Mouse (Mus musculus) CH12.LX (cell line): ENCODE measurements around the gene Kcnd3. TPM values are rescaled to one million over a fixed set of nuclear protein-coding genes. Genes with fewer than 3 reads are reported as not detected.
"Not testable (repeated sequence)": the region's sequence is repeated elsewhere in the genome, so short reads cannot be mapped to it uniquely, and the experiment has no call there.

Source experiments
- DNase-seq: peaks from one replicate; pipeline ENCODE4 v3.0.0-alpha.2; 2013; ENCODE audit errors: extremely low read depth
- H3K27ac ChIP-seq: 2 replicates; pipeline ENCODE4 v1.5.1; 2012; ENCODE audit warnings: low read depth, mild to moderate bottlenecking, control low read depth, moderate library complexity; ENCODE audit not compliant: insufficient read depth
- H3K27me3 ChIP-seq: replicated peaks from 2 replicates; pipeline ENCODE3; 2012; ENCODE audit warnings: inconsistent platforms
- H3K36me3 ChIP-seq, 2 experiments: replicated peaks in 1 of 2; 2 replicates each; pipeline versions ENCODE3 to v1.6.1; 2012; ENCODE audit warnings: inconsistent platforms in 1 of 2, low read length in 1 of 2, mild to moderate bottlenecking in 1 of 2, mixed read lengths in 1 of 2, moderate library complexity in 1 of 2; ENCODE audit not compliant: control insufficient read depth in 1 of 2, insufficient read depth in 1 of 2
- H3K4me1 ChIP-seq, 2 experiments: 2 replicates each; pipeline ENCODE4 v1.6.1; 2012; ENCODE audit warnings: inconsistent platforms in 1 of 2, moderate library complexity in 1 of 2; ENCODE audit not compliant: insufficient read depth in 2 of 2, control insufficient read depth in 1 of 2
- H3K4me2 ChIP-seq: 2 replicates; pipeline ENCODE4 v1.6.1; 2012; ENCODE audit warnings: low read depth, mild to moderate bottlenecking, control low read depth; ENCODE audit not compliant: poor library complexity, insufficient read depth, severe bottlenecking
- H3K4me3 ChIP-seq, 3 experiments: fragments of 150-350 bp in 1 of 3; sonication (generic) in 1 of 3; replicated peaks in 1 of 3; 2 replicates each; pipeline versions ENCODE3 to v1.5.1; 2011 to 2012; ENCODE audit warnings: low read depth in 2 of 3, low read length in 2 of 3, mild to moderate bottlenecking in 2 of 3, moderate library complexity in 2 of 3, control low read depth in 1 of 3, improper control_type of control experiment in 1 of 3, inconsistent platforms in 1 of 3, mixed read lengths in 1 of 3; ENCODE audit not compliant: poor library complexity in 1 of 3
- H3K79me2 ChIP-seq: replicated peaks from 2 replicates; pipeline ENCODE4 v1.6.1; 2012; ENCODE audit warnings: mild to moderate bottlenecking, moderate library complexity; ENCODE audit not compliant: control insufficient read depth, poor library complexity, insufficient read depth, severe bottlenecking; ENCODE audit errors: extremely low read depth
- H3K9ac ChIP-seq: 2 replicates; pipeline ENCODE4 v1.6.1; 2012; ENCODE audit warnings: low read depth, mild to moderate bottlenecking, control low read depth, moderate library complexity; ENCODE audit not compliant: insufficient read depth
- H3K9me3 ChIP-seq: replicated peaks from 2 replicates; pipeline ENCODE3; 2012; ENCODE audit warnings: low read length, inconsistent platforms, mixed read lengths
- BHLHE40 ChIP-seq: IDR thresholded peaks from 2 replicates; pipeline ENCODE4 v1.6.1; 2011; ENCODE audit warnings: mild to moderate bottlenecking, low read depth, low read length, improper control_type of control experiment
- CHD1 ChIP-seq: IDR thresholded peaks from 2 replicates; pipeline ENCODE4 v1.6.1; 2012; ENCODE audit warnings: low read depth, low read length, improper control_type of control experiment, inconsistent platforms
- CHD2 ChIP-seq: IDR thresholded peaks from 2 replicates; pipeline ENCODE4 v1.6.1; 2011; ENCODE audit warnings: low read length, improper control_type of control experiment
- CTCF ChIP-seq, 2 experiments: IDR thresholded peaks in 1 of 2; conservative IDR thresholded peaks in 1 of 2; 2 replicates each; pipeline ENCODE4 v1.5.1; 2011 to 2012; ENCODE audit warnings: low read depth in 2 of 2, low read length in 2 of 2, improper control_type of control experiment in 1 of 2, inconsistent platforms in 1 of 2, mild to moderate bottlenecking in 1 of 2, moderate library complexity in 1 of 2
- EP300 ChIP-seq: IDR thresholded peaks from 2 replicates; pipeline ENCODE4 v1.6.1; 2011; ENCODE audit warnings: low read length, improper control_type of control experiment
- JUN ChIP-seq: IDR thresholded peaks from 2 replicates; pipeline ENCODE4 v1.6.1; 2011; ENCODE audit warnings: low read depth, mild to moderate bottlenecking, low read length, improper control_type of control experiment, moderate library complexity; ENCODE audit not compliant: insufficient read depth
- JUND ChIP-seq: conservative IDR thresholded peaks from 2 replicates; pipeline ENCODE4 v1.6.1; 2011; ENCODE audit warnings: low read depth, low read length, improper control_type of control experiment
- MAX ChIP-seq: IDR thresholded peaks from 2 replicates; pipeline ENCODE4 v1.6.1; 2011; ENCODE audit warnings: low read length, improper control_type of control experiment
- MXI1 ChIP-seq: IDR thresholded peaks from 2 replicates; pipeline ENCODE4 v1.6.1; 2011; ENCODE audit warnings: mild to moderate bottlenecking, low read depth, low read length, improper control_type of control experiment
- MYC ChIP-seq: IDR thresholded peaks from 2 replicates; pipeline ENCODE4 v1.6.1; 2011; ENCODE audit warnings: low read depth, mild to moderate bottlenecking, improper control_type of control experiment, low read length
- POLR2AphosphoS2 ChIP-seq: IDR thresholded peaks from 2 replicates; pipeline ENCODE4 v1.6.1; 2011; ENCODE audit warnings: low read depth, low read length, improper control_type of control experiment
- SMC3 ChIP-seq: IDR thresholded peaks from 2 replicates; pipeline ENCODE4 v1.6.1; 2011; ENCODE audit warnings: low read depth, low read length, improper control_type of control experiment
- TCF12 ChIP-seq: IDR thresholded peaks from 2 replicates; pipeline ENCODE4 v1.6.1; 2014; ENCODE audit warnings: low read depth, mild to moderate bottlenecking, inconsistent platforms, low read length, improper control_type of control experiment
- ZC3H11A ChIP-seq: IDR thresholded peaks from 2 replicates; pipeline ENCODE4 v1.6.1; 2012; ENCODE audit warnings: low read depth, mild to moderate bottlenecking, inconsistent platforms, low read length, improper control_type of control experiment
- ZKSCAN1 ChIP-seq: IDR thresholded peaks from 2 replicates; pipeline ENCODE4 v1.6.1; 2012; ENCODE audit warnings: low read depth, inconsistent platforms, low read length, improper control_type of control experiment, borderline replicate concordance
- dilution Hi-C: fragments of 300-500 bp; cut with MboI; formaldehyde crosslinking; loops from 2 replicates; pipeline ENCODE4 v1.14.3; 2020; ENCODE audit warnings: low sequenced_read_pairs; ENCODE audit not compliant: extremely low pct_unique_long_range_greater_than_20kb, extremely low pct_ligation_motif_present
- in situ Hi-C: fragments of 300-500 bp; cut with MboI; formaldehyde crosslinking; loops from 3 replicates; pipeline ENCODE4 v1.14.3; 2019; ENCODE audit warnings: low sequenced_read_pairs, low pct_ligation_motif_present, low pct_unique_long_range_greater_than_20kb, mixed read lengths
- polyA plus RNA-seq: library from polyadenylated mRNA; unstranded; fragments of >175 nt; gene quantifications from 2 replicates; pipeline ENCODE4 v1.2.1, GENCODE M21; 2012; ENCODE audit warnings: low read depth; ENCODE audit not compliant: insufficient read length
- total RNA-seq, 2 experiments: library from RNA; depleted of rRNA; stranded (reverse); fragments of 300-350 nt in 1 of 2; fragments of >200 nt in 1 of 2; gene quantifications; 2 replicates each; pipeline ENCODE4 v1.2.3; 2012 to 2014

Kcnd3 gene
- total and polyA plus RNA-seq, 3 experiments = not detected

GRCm38 (mm10) chr3:105699241-105699933 is 247.3 kb downstream of the Kcnd3 start:
- dilution Hi-C loops = loop anchor here (25.0 kb wide), 1 partner anchor 213 kb away; no protein-coding TSS in a partner anchor
- H3K9me3 ChIP-seq = no peaks in the 10 kb centered on the region
- H3K4me1 ChIP-seq = peaks cover 6 to 11% of the 10 kb centered on the region in 2 experiments; a peak in 3 of 4 replicates
- H3K27me3 ChIP-seq = peaks cover 40% of the 10 kb centered on the region
- no peak for DNase-seq
- no peak for TF ChIP-seq MYC
- TF ChIP-seq MAX = no peak
- no peak for TF ChIP-seq ZKSCAN1
- no peak for TF ChIP-seq CHD1
- TF ChIP-seq POLR2AphosphoS2 = no peak
- no peak for TF ChIP-seq EP300
- no peak for TF ChIP-seq MXI1
- TF ChIP-seq ZC3H11A = no peak
- TF ChIP-seq JUN = no peak
- no peak for TF ChIP-seq TCF12
- no peak for TF ChIP-seq CHD2
- no peak for TF ChIP-seq JUND
- no peak overlapping the region for H3K4me3 ChIP-seq
- no peak overlapping the region for H3K4me2 ChIP-seq
- in situ Hi-C loops = loop anchor here (25.0 kb wide), 1 partner anchor 113 kb away; the partner anchor contains the start of gene Rap1a
- H3K36me3 ChIP-seq = no peaks in the 10 kb centered on the region
- no peak overlapping the region for H3K27ac ChIP-seq
- no peaks in the 10 kb centered on the region for H3K79me2 ChIP-seq
- no peak overlapping the region for H3K9ac ChIP-seq

GRCm38 (mm10) chr3:105700786-105701185 is 248.7 kb downstream of the Kcnd3 start:
- peaks cover 6 to 16% of the 10 kb centered on the region in 2 experiments; a peak in 3 of 4 replicates for H3K4me1 ChIP-seq
- H3K9me3 ChIP-seq, H3K27ac ChIP-seq, H3K9ac ChIP-seq, H3K4me3 ChIP-seq, dilution Hi-C loops, in situ Hi-C loops, H3K36me3 ChIP-seq, DNase-seq: not testable (repeated sequence)
- TF ChIP-seq SMC3 (peak; percentile 37), BHLHE40 (peak; percentile 30; the same call in 1 of the 2 replicates), CTCF (conservative IDR thresholded peaks at IDR 0.05 in 1 of 2, IDR thresholded peaks at IDR 0.05 in 1 of 2; ENCODE audit: low read depth in 2 of 2, low read length in 2 of 2) (peak in 1 of 2 experiments; percentile 48; a peak in 2 of 4 replicates)
- TF ChIP-seq, all 38 proteins: peak for 3; not testable (repeated sequence) for 35
- H3K79me2 ChIP-seq = not testable (repeated sequence)
- Histone ChIP-seq H3K27me3 (peaks cover 29% of the 10 kb centered on the region), H3K4me2 (peak overlapping the region; percentile 62)
